Mouse (Mus musculus) spleen, adult 2 months (tissue): ENCODE data around the gene Runx1. TPM values are rescaled to one million over a fixed set of nuclear protein-coding genes. Genes with fewer than 3 reads are reported as not detected.

Experiments used
- DNase-seq, 2 experiments: peaks; one replicate each; pipeline versions ENCODE4 v3.0.0 to v3.0.0-alpha.2; 2012 to 2021; ENCODE audit warnings: low spot score in 2 of 2, low read depth in 1 of 2
- H3K27ac ChIP-seq: fragments of 200-500 bp; 2 replicates; pipeline ENCODE4 v1.5.1; 2012; ENCODE audit warnings: low read length, inconsistent platforms; ENCODE audit not compliant: insufficient read depth
- H3K27me3 ChIP-seq: fragments of 200-500 bp; 2 replicates; pipeline ENCODE4 v1.6.1; 2012; ENCODE audit warnings: mild to moderate bottlenecking, moderate library complexity, low read length, inconsistent platforms; ENCODE audit not compliant: control insufficient read depth, insufficient read depth
- H3K36me3 ChIP-seq: fragments of 200-500 bp; 2 replicates; pipeline ENCODE4 v1.6.1; 2012; ENCODE audit warnings: mild to moderate bottlenecking, low read length, inconsistent platforms; ENCODE audit not compliant: control insufficient read depth, insufficient read depth
- H3K4me1 ChIP-seq: fragments of 200-500 bp; 2 replicates; pipeline ENCODE4 v1.6.1; 2011; ENCODE audit warnings: inconsistent platforms; ENCODE audit not compliant: control insufficient read depth, insufficient read depth, insufficient read length
- H3K4me3 ChIP-seq: fragments of 200-500 bp; 2 replicates; pipeline ENCODE4 v1.5.1; 2011; ENCODE audit warnings: mild to moderate bottlenecking, inconsistent platforms; ENCODE audit not compliant: insufficient read depth, insufficient read length; ENCODE audit errors: extremely low read depth
- CTCF ChIP-seq: fragments of 200-500 bp; IDR thresholded peaks from 2 replicates; pipeline ENCODE4 v1.5.1; 2011; ENCODE audit warnings: mild to moderate bottlenecking, inconsistent platforms; ENCODE audit not compliant: insufficient read depth, insufficient read length, insufficient replicate concordance; ENCODE audit errors: extremely low read depth
- POLR2A ChIP-seq: fragments of 200-500 bp; IDR thresholded peaks from 2 replicates; pipeline ENCODE4 v1.6.1; 2011; ENCODE audit warnings: low read depth, low read length, inconsistent platforms
- WGBS: fragments of 180-500 bp; shearing (Covaris S2); methylation state at CpG from one replicate; pipeline ENCODE4 v1.1.7; 2018; 5-methylcytosine and 5-hydroxymethylcytosine counted together
- polyA plus RNA-seq: library from polyadenylated mRNA; depleted of rRNA; stranded (reverse); fragments of >200 nt; gene quantifications from 2 replicates; pipeline ENCODE4 v1.2.3, GENCODE M21; 2012

Runx1 gene
- polyA plus RNA-seq, 1 experiment, result 26.7 TPM

- 78% methylated on average over 3 of the region's 3 CpGs for WGBS
- Histone ChIP-seq H3K4me1 (no peaks in the 10 kb centered on the region), H3K27ac (no peak overlapping the region), H3K36me3 (no peaks in the 10 kb centered on the region; the same call in 1 of the 2 replicates), H3K4me3 (no peak overlapping the region), H3K27me3 (no peaks in the 10 kb centered on the region)
- TF ChIP-seq POLR2A, result no peak
- TF ChIP-seq CTCF, result no peak
- no peak for DNase-seq
These were observed 65.9 kb downstream of the Runx1 start for GRCm38 (mm10) chr16:92760091-92760490.

GRCm38 (mm10) chr16:92757564-92757963, 68.4 kb downstream of the Runx1 start:
- Histone ChIP-seq H3K36me3 (no peaks in the 10 kb centered on the region; the same call in 1 of the 2 replicates), H3K27ac (no peak overlapping the region), H3K27me3 (no peaks in the 10 kb centered on the region), H3K4me3 (no peak overlapping the region), H3K4me1 (no peaks in the 10 kb centered on the region)
- no peak for DNase-seq
- 82% methylated on average over 4 of the region's 4 CpGs for WGBS
- TF ChIP-seq CTCF, result no peak
- no peak for TF ChIP-seq POLR2A

- no peak for DNase-seq
- H3K4me1 ChIP-seq, result no peaks in the 10 kb centered on the region
- no peaks in the 10 kb centered on the region for H3K27me3 ChIP-seq
- WGBS, result 92% methylated on average over 3 of the region's 3 CpGs
- TF ChIP-seq POLR2A (no peak), CTCF (no peak)
- no peak overlapping the region for H3K4me3 ChIP-seq
- no peaks in the 10 kb centered on the region for H3K36me3 ChIP-seq
- no peak overlapping the region for H3K27ac ChIP-seq
These were observed 72.0 kb downstream of the Runx1 start for GRCm38 (mm10) chr16:92753944-92754343.

GRCm38 (mm10) chr16:92753139-92753538, 72.8 kb downstream of the Runx1 start:
- H3K4me1 ChIP-seq, result no peaks in the 10 kb centered on the region
- no peak for DNase-seq
- 88% methylated on average over 8 of the region's 8 CpGs for WGBS
- TF ChIP-seq CTCF, result no peak
- TF ChIP-seq POLR2A, result no peak
- H3K4me3 ChIP-seq, result no peak overlapping the region
- no peak overlapping the region for H3K27ac ChIP-seq
- H3K36me3 ChIP-seq, result no peaks in the 10 kb centered on the region
- no peaks in the 10 kb centered on the region for H3K27me3 ChIP-seq

GRCm38 (mm10) chr16:92748272-92748671, 77.7 kb downstream of the Runx1 start:
- DNase-seq, result no peak
- Histone ChIP-seq H3K36me3 (no peaks in the 10 kb centered on the region), H3K4me1 (peaks cover 4% of the 10 kb centered on the region; the same call in 1 of the 2 replicates), H3K27ac (no peak overlapping the region), H3K27me3 (no peaks in the 10 kb centered on the region), H3K4me3 (no peak overlapping the region)
- WGBS, result 50% methylated on average over 1 of the region's 1 CpGs
- no peak for TF ChIP-seq POLR2A
- no peak for TF ChIP-seq CTCF

- H3K4me3 ChIP-seq, result no peak overlapping the region
- no peaks in the 10 kb centered on the region for H3K36me3 ChIP-seq
- peaks cover 4% of the 10 kb centered on the region; the same call in 1 of the 2 replicates for H3K4me1 ChIP-seq
- DNase-seq, result no peak
- no peaks in the 10 kb centered on the region for H3K27me3 ChIP-seq
- no peak for TF ChIP-seq POLR2A
- no peak for TF ChIP-seq CTCF
- WGBS, result 60% methylated on average over 2 of the region's 2 CpGs
- no peak overlapping the region for H3K27ac ChIP-seq
These were observed 78.9 kb downstream of the Runx1 start for GRCm38 (mm10) chr16:92747062-92747461.

GRCm38 (mm10) chr16:92745239-92745638, 80.7 kb downstream of the Runx1 start:
- Histone ChIP-seq H3K4me3 (no peak overlapping the region), H3K27me3 (no peaks in the 10 kb centered on the region), H3K27ac (no peak overlapping the region), H3K36me3 (no peaks in the 10 kb centered on the region), H3K4me1 (peaks cover 9% of the 10 kb centered on the region)
- TF ChIP-seq CTCF, result no peak
- no peak for TF ChIP-seq POLR2A
- no peak for DNase-seq
- 89% methylated on average over 3 of the region's 3 CpGs for WGBS
